In genomic region chr2:145326544-145326943, GRCm38 (mm10) we compare ENCODE assay signal across 24 mouse cellular contexts.
A peak's percentile ranks its signal among the peaks of the same experiment; 100 is the strongest.
DNase-seq lines count a peak whose midpoint lies in the region; ATAC-seq lines count a peak whose summit lies in the region.
"Had no signal": no experiment of that assay in that cellular context is flagged by ENCODE, and none has a peak within 500 bp of the region (broad histone marks: within the 10 kb centered on the region; RNA-seq: fewer than 3 reads in every experiment).

No protein-coding gene starts in this region.

- H3K36me3 ChIP-seq in kidney, embryonic 14.5 days (ENCODE audit: control insufficient read depth, insufficient read depth, low read length): no peaks in the 10 kb centered on the region
- H3K36me3 ChIP-seq in kidney, embryonic 16.5 days (ENCODE audit: insufficient read depth, low read length): no peaks in the 10 kb centered on the region
- H3K36me3 ChIP-seq: embryonic facial prominence, embryonic 13.5 days; embryonic facial prominence, embryonic 15.5 days; forebrain, embryonic 10.5 days; forebrain, embryonic 12.5 days; G1E had no signal

- no peaks in the 10 kb centered on the region for H3K27me3 ChIP-seq in kidney, embryonic 14.5 days (ENCODE audit: control insufficient read depth, insufficient read depth, low read length)
- H3K27me3 ChIP-seq in kidney, embryonic 16.5 days (ENCODE audit: insufficient read depth, low read length): no peaks in the 10 kb centered on the region
- H3K27me3 ChIP-seq: forebrain, embryonic 12.5 days had no signal

- no peak overlapping the region for H3K4me3 ChIP-seq in kidney, embryonic 14.5 days (ENCODE audit: low read length)
- H3K4me3 ChIP-seq in kidney, embryonic 16.5 days (ENCODE audit: low read length): no peak overlapping the region
- H3K4me3 ChIP-seq: embryonic facial prominence, embryonic 13.5 days; embryonic facial prominence, embryonic 15.5 days; erythroblast, embryonic 14.5 days; forebrain, embryonic 10.5 days; forebrain, embryonic 12.5 days had no signal

- peaks cover 6% of the 10 kb centered on the region; the same call in 1 of the 2 replicates for H3K4me1 ChIP-seq in kidney, embryonic 14.5 days (ENCODE audit: control insufficient read depth, insufficient read depth, low read length)
- H3K4me1 ChIP-seq in kidney, embryonic 16.5 days (ENCODE audit: insufficient read depth, low read length): peaks cover 9% of the 10 kb centered on the region
- H3K4me1 ChIP-seq: embryonic facial prominence, embryonic 13.5 days; embryonic facial prominence, embryonic 15.5 days; forebrain, embryonic 10.5 days; forebrain, embryonic 12.5 days had no signal

- intact Hi-C loops in heart, postnatal 36 days (cut with DNase I): no loop called here

- DNase-seq in heart, adult 11 months: peak; percentile 58
- no peak for DNase-seq in heart, postnatal 36 days
- DNase-seq in kidney, postnatal 4 days: no peak
- DNase-seq in kidney, postnatal 25 days: no peak
- peak; percentile 13 for DNase-seq in retina, postnatal 1 day
- no peak for DNase-seq in retina, embryonic 14.5 days (ENCODE audit: low spot score)
- DNase-seq: adrenal gland, adult 2 months; adrenal gland, postnatal 10 days; adrenal gland, postnatal 25 days; B cell, adult 2 months; cerebellum, adult 11 months; cerebellum, adult 8-10 months; cerebellum, postnatal 36 days; embryo, embryonic 11 days had no signal

- H3K27ac ChIP-seq in kidney, embryonic 14.5 days (ENCODE audit: low read depth, low read length): no peak overlapping the region
- H3K27ac ChIP-seq in kidney, embryonic 16.5 days (ENCODE audit: low read length): no peak overlapping the region
- H3K27ac ChIP-seq: embryonic facial prominence, embryonic 13.5 days; embryonic facial prominence, embryonic 15.5 days; forebrain, embryonic 10.5 days; forebrain, embryonic 12.5 days had no signal

- H3K9me3 ChIP-seq in kidney, embryonic 14.5 days (ENCODE audit: control insufficient read depth, low read length): no peaks in the 10 kb centered on the region
- no peaks in the 10 kb centered on the region for H3K9me3 ChIP-seq in kidney, embryonic 16.5 days (ENCODE audit: low read length)
- H3K9me3 ChIP-seq: embryonic facial prominence, embryonic 13.5 days; embryonic facial prominence, embryonic 15.5 days; forebrain, embryonic 10.5 days; forebrain, embryonic 12.5 days had no signal

- 42% methylated on average over 2 of the region's 2 CpGs for WGBS in kidney, embryonic 14.5 days
- 32% methylated on average over 2 of the region's 2 CpGs for WGBS in kidney, embryonic 16.5 days

- no peak overlapping the region for H3K9ac ChIP-seq in kidney, embryonic 14.5 days (ENCODE audit: low read depth, low read length)
- no peak overlapping the region for H3K9ac ChIP-seq in kidney, embryonic 16.5 days (replicated peaks; ENCODE audit: low read length)
- H3K9ac ChIP-seq: embryonic facial prominence, embryonic 13.5 days; embryonic facial prominence, embryonic 15.5 days; forebrain, embryonic 12.5 days had no signal

- ATAC-seq in kidney, embryonic 14.5 days (ENCODE audit: low FRiP score, low TSS enrichment): peak; percentile 64; the same call in 1 of the 2 replicates
- ATAC-seq in kidney, embryonic 16.5 days (ENCODE audit: low FRiP score, low TSS enrichment): peak; percentile 69
- ATAC-seq: CD4-positive, CD25-positive, alpha-beta regulatory T cell, adult 4 months; forebrain, embryonic 14.5 days had no signal

- H3K4me2 ChIP-seq in kidney, embryonic 14.5 days (replicated peaks; ENCODE audit: low read depth, low read length): no peak overlapping the region
- H3K4me2 ChIP-seq in kidney, embryonic 16.5 days (replicated peaks; ENCODE audit: low read depth, low read length): no peak overlapping the region
- H3K4me2 ChIP-seq: embryonic facial prominence, embryonic 13.5 days; embryonic facial prominence, embryonic 15.5 days; forebrain, embryonic 12.5 days had no signal

Comparison
In these comparisons a context has a peak if more than half of its experiments do, and no peak if none do; other contexts are left out.
1. DNase-seq: peak in heart, adult 11 months (single experiment) and retina, postnatal 1 day (single experiment); none in heart, postnatal 36 days (0 of 2), kidney, postnatal 4 days (0 of 2), kidney, postnatal 25 days (0 of 2) and retina, embryonic 14.5 days (single experiment).